Mouse (Mus musculus) bone marrow, adult 2 months (tissue): Measurements from ENCODE around the gene Swap70. TPM values are rescaled to one million over a fixed set of nuclear protein-coding genes. Genes with fewer than 3 reads are reported as not detected.
"Not testable (repeated sequence)": the region's sequence is repeated elsewhere in the genome, so short reads cannot be mapped to it uniquely, and the experiment has no call there.

Experiments
- H3K27ac ChIP-seq: fragments of 200-500 bp; 2 replicates; pipeline ENCODE4 v1.5.1; 2012; ENCODE audit warnings: low read depth, mild to moderate bottlenecking, control low read depth, inconsistent platforms, low read length; ENCODE audit not compliant: control insufficient read depth, poor library complexity, insufficient read depth
- H3K4me1 ChIP-seq: fragments of 200-500 bp; 2 replicates; pipeline ENCODE4 v1.6.1; 2011; ENCODE audit warnings: low read length; ENCODE audit not compliant: control insufficient read depth, insufficient read depth
- H3K4me3 ChIP-seq: fragments of 200-500 bp; replicated peaks from 2 replicates; pipeline ENCODE3; 2011; ENCODE audit warnings: mild to moderate bottlenecking, low read depth, low read length, control low read depth; ENCODE audit not compliant: control insufficient read depth
- CTCF ChIP-seq: fragments of 200-500 bp; IDR thresholded peaks from 2 replicates; pipeline ENCODE4 v1.5.1; 2011; ENCODE audit warnings: low read length, control low read depth; ENCODE audit not compliant: control insufficient read depth, insufficient read depth
- POLR2A ChIP-seq: fragments of 200-500 bp; IDR thresholded peaks from 2 replicates; pipeline ENCODE4 v1.6.1; 2011; ENCODE audit warnings: low read depth, mild to moderate bottlenecking, control low read depth, low read length, borderline replicate concordance; ENCODE audit not compliant: control insufficient read depth
- WGBS: fragments of 180-500 bp; shearing (Covaris S2); methylation state at CpG from one replicate; pipeline ENCODE4 v1.1.7; 2018; 5-methylcytosine and 5-hydroxymethylcytosine counted together
- polyA plus RNA-seq: library from polyadenylated mRNA; stranded (reverse); fragments of >200 nt; gene quantifications from 2 replicates; pipeline ENCODE4 v1.2.4, GENCODE M21; 2011; ENCODE audit warnings: low replicate concordance; ENCODE audit not compliant: missing spikeins, insufficient read depth, insufficient read length

Gene Swap70
- polyA plus RNA-seq, 1 experiment, result 23.1 TPM

DNA sequence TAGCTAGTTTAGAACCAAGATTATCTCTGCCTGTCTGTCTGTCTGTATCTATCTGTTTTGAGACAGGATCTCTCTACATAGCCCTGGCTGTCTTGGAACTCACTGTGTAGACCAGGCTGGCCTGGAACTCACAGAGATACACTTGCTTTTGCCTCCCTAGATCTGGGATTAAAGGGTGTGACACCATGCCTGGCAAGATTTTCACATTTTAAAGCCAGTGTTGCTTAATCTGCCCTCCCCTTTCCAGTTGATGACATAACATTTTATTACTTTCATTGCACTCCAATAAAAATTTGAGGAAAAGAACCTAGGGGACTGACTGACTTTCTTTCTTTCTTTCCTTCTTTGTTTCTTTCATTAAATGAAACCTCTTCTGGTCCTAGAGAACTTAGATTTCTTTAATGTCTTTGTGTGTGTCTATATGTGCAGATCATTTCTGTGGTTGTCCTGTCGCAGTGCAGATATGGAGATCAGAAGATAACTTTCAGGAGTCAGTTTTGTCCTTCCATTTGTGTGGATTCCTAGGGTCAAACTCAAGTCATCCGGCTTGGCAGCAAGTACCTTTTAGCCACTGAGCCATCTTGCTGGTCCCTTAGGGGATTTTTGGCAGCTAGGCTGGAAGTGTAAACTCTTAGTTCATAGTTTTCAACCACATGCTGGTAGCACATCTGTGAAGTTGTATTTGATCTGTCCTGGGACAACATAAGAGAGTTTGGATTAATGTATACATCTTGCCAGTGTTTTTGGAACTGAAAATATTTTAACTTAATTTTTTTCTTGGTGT is 2.4 kb downstream of the Swap70 start:
- Histone ChIP-seq H3K4me1 (no peaks in the 10 kb centered on the region; the same call in 1 of the 2 replicates), H3K4me3 (peak overlapping the region; percentile 16), H3K27ac (no peak overlapping the region)
- 48% methylated on average over 2 of the region's 2 CpGs for WGBS
- TF ChIP-seq POLR2A, result no peak
- no peak for TF ChIP-seq CTCF

DNA sequence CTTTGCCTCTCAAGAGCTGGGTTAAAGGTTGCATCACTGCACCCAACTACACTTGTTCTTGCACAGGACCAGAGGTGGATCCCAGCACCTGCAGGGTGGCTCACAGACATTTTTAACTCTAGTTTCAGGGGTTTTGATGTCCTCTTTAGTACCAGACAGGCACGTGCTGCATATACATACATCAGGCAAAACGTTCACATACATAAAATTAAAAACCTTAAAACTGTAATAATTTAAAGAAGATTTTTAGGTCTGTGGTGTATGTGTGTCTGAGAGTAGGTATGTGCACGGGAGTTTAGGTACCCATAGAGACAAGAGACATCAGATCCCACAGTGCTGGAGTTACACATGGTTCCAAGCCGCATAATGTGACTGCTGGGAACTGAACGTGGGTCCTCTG is 5.0 kb downstream of the Swap70 start:
- 87% methylated on average over 5 of the region's 5 CpGs for WGBS
- H3K27ac ChIP-seq, result no peak overlapping the region

DNA sequence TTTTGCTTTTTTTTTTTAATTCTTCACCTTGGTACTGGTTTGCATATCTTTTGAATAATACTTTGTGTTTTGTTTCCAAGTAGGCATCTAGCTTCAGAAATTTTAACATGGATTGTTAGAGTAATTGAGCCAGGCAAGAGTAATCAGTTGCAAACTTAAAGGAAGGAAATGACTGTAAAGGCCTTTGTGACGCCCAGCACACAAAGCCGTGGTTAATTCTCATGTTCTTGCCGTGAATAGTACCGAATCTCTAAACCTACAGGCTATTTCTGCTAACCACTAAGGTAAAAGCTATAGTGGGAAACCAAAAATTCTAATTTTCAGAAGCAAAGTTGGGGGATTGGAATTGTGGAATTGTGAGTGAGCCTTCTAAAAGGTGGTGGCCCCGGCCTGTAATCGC is 8.5 kb downstream of the Swap70 start:
- Histone ChIP-seq H3K27ac (no peak overlapping the region), H3K4me3 (no peak overlapping the region), H3K4me1 (no peaks in the 10 kb centered on the region; the same call in 1 of the 2 replicates)
- 18% methylated on average over 6 of the region's 6 CpGs for WGBS
- no peak for TF ChIP-seq CTCF
- TF ChIP-seq POLR2A, result no peak

More for the DNA sequence above, 5.0 kb downstream of the Swap70 start:
- Histone ChIP-seq H3K4me3 (no peak overlapping the region), H3K4me1 (no peaks in the 10 kb centered on the region; the same call in 1 of the 2 replicates)
- TF ChIP-seq CTCF (no peak), POLR2A (no peak)

- H3K27ac ChIP-seq, H3K4me1 ChIP-seq, H3K4me3 ChIP-seq: not testable (repeated sequence)
- WGBS, result 82% methylated on average over 10 of the region's 10 CpGs
Measured at GRCm38 (mm10) chr7:110231127-110231526, 9.6 kb downstream of the Swap70 start.

GRCm38 (mm10) chr7:110236085-110236484 is 14.6 kb downstream of the Swap70 start:
- H3K4me1 ChIP-seq, result peaks cover 6% of the 10 kb centered on the region
- no peak overlapping the region for H3K27ac ChIP-seq
- H3K4me3 ChIP-seq, result no peak overlapping the region
- TF ChIP-seq POLR2A (no peak), CTCF (no peak)
- WGBS, result 19% methylated on average over 4 of the region's 4 CpGs

- H3K4me3 ChIP-seq, result no peak overlapping the region
- 10% methylated on average over 3 of the region's 3 CpGs for WGBS
- no peak for TF ChIP-seq POLR2A
- no peak for TF ChIP-seq CTCF
- peaks cover 7% of the 10 kb centered on the region for H3K4me1 ChIP-seq
- H3K27ac ChIP-seq, result no peak overlapping the region
Measured at GRCm38 (mm10) chr7:110237451-110237836, 15.9 kb downstream of the Swap70 start.

- Histone ChIP-seq H3K4me3 (no peak overlapping the region), H3K4me1 (peaks cover 8% of the 10 kb centered on the region), H3K27ac (0 out of 2 replicates have a peak overlapping the region, but pooled peaks have one; percentile 34)
- TF ChIP-seq POLR2A, result no peak
- no peak for TF ChIP-seq CTCF
- 52% methylated on average over 2 of the region's 2 CpGs for WGBS
Measured at GRCm38 (mm10) chr7:110237837-110238451, 16.4 kb downstream of the Swap70 start.

DNA sequence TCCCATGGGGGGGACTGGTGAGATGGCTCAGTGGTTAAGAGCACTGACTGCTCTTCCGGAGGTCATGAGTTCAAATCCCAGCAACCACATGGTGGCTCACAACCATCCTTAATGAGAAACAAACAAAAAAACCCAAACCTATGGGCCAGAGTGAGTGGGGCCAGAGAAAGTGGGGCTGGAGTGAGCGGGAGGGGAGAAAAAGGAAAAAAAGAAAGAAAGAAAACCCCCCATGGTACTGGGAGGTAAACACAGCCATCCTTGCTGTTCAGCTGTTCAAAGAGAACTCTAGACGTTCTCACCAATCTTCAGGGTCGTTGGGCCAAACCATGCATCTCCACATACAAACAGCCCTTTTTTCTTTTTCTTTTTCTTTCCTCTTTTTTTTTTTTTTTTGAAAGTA is 18.1 kb downstream of the Swap70 start:
- WGBS, result 79% methylated on average over 4 of the region's 4 CpGs
- H3K27ac ChIP-seq, result no peak overlapping the region

More for the DNA sequence above, 18.1 kb downstream of the Swap70 start:
- TF ChIP-seq CTCF (no peak), POLR2A (no peak)
- H3K4me3 ChIP-seq, result no peak overlapping the region
- H3K4me1 ChIP-seq, result peaks cover 8% of the 10 kb centered on the region
